Mouse (Mus musculus): Measurements from ENCODE around the gene Icam5. TPM values are rescaled to one million over a fixed set of nuclear protein-coding genes. Genes with fewer than 3 reads are reported as not detected.
"Not testable (repeated sequence)": the region's sequence is repeated elsewhere in the genome, so short reads cannot be mapped to it uniquely, and the experiment has no call there.

Gene Icam5
- 1.8 and 2.0 TPM in 2 replicates for polyA plus RNA-seq (2015; fragmentation: Nextera tagmentation; extraction: Ambion mirVana)

DNA sequence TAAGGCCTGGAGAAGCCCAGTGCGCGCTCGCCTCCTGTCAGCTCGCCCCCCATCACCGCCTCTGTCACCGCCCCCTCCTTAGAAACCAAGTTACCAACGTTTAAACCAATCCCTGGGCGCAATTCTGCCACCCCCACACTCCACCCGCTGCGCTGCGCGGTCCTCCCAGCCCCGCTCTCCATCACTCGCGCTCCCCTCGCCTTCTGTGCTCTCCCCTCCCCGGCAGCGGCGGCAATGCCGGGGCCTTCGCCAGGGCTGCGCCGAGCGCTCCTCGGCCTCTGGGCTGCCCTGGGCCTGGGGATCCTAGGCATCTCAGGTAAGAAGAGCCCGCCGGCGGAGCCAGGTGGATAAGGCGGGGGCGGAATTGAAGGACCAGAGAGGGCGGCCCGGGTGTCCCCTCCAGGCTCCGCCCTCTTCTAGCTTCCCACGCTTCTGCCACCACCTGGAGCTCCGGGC lies at the start of gene Icam5:
Gene Icam5, plus strand, starts transcription at position 178 of the 456 bp plus-strand sequence.
- peak within 1 kb of the TSS; percentile 34 for H3K27ac ChIP-seq (replicated peaks)
- peak within 1 kb of the TSS; percentile 48 for H3K4me3 ChIP-seq (replicated peaks)
- H3K9ac ChIP-seq (replicated peaks): peak within 1 kb of the TSS; percentile 47
- peaks cover 77% of the 10 kb centered on the region for H3K4me1 ChIP-seq
- H3K4me2 ChIP-seq: peak within 1 kb of the TSS; percentile 86
- peak; percentile 40 for ATAC-seq (ENCODE audit: low FRiP score)
- H3K27me3 ChIP-seq (replicated peaks): peaks cover 82% of the 10 kb centered on the region
- H3K36me3 ChIP-seq: no peaks in the 10 kb centered on the region
- 1% methylated on average over 33 of the region's 35 CpGs for WGBS
- no peaks in the 10 kb centered on the region for H3K9me3 ChIP-seq (replicated peaks)

DNA sequence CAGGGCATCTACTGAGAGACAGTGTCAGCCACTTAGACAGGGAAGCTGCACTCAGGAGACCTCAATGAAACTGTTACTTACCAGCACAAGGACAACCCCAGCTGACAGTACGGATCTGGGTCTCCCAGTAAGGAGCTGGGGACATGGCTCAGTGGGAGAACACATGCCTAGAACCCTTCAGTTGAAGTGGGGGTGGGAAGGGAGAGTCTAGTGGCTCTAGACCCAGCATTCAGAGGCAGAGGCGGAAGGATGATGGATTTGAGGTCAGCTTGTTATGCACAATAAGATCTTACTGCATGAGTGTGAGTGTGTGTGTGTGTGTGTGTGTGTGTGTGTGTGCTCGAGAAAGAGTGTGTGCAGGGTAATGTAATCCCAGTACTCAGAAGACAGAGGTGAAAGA lies 49.7 kb upstream of the Icam5 start:
- H3K36me3 ChIP-seq: no peaks in the 10 kb centered on the region
- H3K9me3 ChIP-seq (replicated peaks): no peaks in the 10 kb centered on the region
- no peak overlapping the region for H3K4me2 ChIP-seq
- no peak for ATAC-seq (ENCODE audit: low FRiP score)
- H3K27ac ChIP-seq (replicated peaks): no peak overlapping the region
- no peaks in the 10 kb centered on the region for H3K4me1 ChIP-seq
- WGBS: 68% methylated on average over 3 of the region's 3 CpGs
- H3K9ac ChIP-seq (replicated peaks): no peak overlapping the region
- H3K27me3 ChIP-seq (replicated peaks): no peaks in the 10 kb centered on the region
- H3K4me3 ChIP-seq (replicated peaks): no peak overlapping the region

DNA sequence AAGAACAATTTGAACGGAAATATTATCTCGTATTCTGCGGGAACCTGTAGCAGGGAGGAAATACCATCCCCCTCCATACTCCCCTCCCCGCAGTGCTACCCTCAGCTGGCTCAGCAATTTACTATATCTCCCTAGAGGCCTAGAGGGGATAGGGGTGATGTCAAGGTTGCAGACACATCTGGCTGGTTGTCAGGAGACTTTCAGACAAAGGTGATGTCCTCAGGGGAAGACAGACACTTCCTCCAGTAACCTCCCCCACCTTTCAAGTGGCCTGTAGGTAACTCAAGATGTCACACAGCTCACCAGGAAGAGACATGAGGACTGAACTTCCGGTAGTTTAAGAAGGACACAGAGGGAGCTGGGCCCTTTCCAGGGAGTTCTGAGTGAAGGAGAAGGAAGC lies 48.7 kb upstream of the Icam5 start:
- no peaks in the 10 kb centered on the region for H3K27me3 ChIP-seq (replicated peaks)
- WGBS: 75% methylated on average over 5 of the region's 5 CpGs
- no peak overlapping the region for H3K9ac ChIP-seq (replicated peaks)
- H3K27ac ChIP-seq (replicated peaks): no peak overlapping the region
- H3K4me2 ChIP-seq: no peak overlapping the region
- H3K9me3 ChIP-seq (replicated peaks): no peaks in the 10 kb centered on the region
- H3K4me1 ChIP-seq: no peaks in the 10 kb centered on the region
- ATAC-seq (ENCODE audit: low FRiP score): no peak
- H3K36me3 ChIP-seq: no peaks in the 10 kb centered on the region
- H3K4me3 ChIP-seq (replicated peaks): no peak overlapping the region

GRCm38 (mm10) chr9:20986952-20987686 lies 44.8 kb upstream of the Icam5 start:
- Histone ChIP-seq H3K4me1 (0 out of 2 replicates have a peak, but pooled peaks cover 6% of the 10 kb centered on the region), H3K36me3 (no peaks in the 10 kb centered on the region), H3K9ac (replicated peaks) (no peak overlapping the region), H3K27me3 (replicated peaks) (no peaks in the 10 kb centered on the region), H3K4me3 (replicated peaks) (no peak overlapping the region), H3K27ac (replicated peaks) (no peak overlapping the region), H3K9me3 (replicated peaks) (no peaks in the 10 kb centered on the region), H3K4me2 (no peak overlapping the region)
- 67% methylated on average over 15 of the region's 15 CpGs for WGBS
- ATAC-seq (ENCODE audit: low FRiP score): no peak

- Histone ChIP-seq H3K4me2 (no peak overlapping the region), H3K9ac (replicated peaks) (no peak overlapping the region), H3K4me1 (0 out of 2 replicates have a peak, but pooled peaks cover 6% of the 10 kb centered on the region), H3K9me3 (replicated peaks) (no peaks in the 10 kb centered on the region), H3K27me3 (replicated peaks) (no peaks in the 10 kb centered on the region), H3K4me3 (replicated peaks) (no peak overlapping the region), H3K36me3 (no peaks in the 10 kb centered on the region), H3K27ac (replicated peaks) (no peak overlapping the region)
- no peak for ATAC-seq (ENCODE audit: low FRiP score)
- WGBS: 27% methylated on average over 7 of the region's 7 CpGs
Observed at GRCm38 (mm10) chr9:20987953-20988352, 43.9 kb upstream of the Icam5 start.

GRCm38 (mm10) chr9:20990861-20991260 lies 41.0 kb upstream of the Icam5 start:
- Histone ChIP-seq H3K4me1 (0 out of 2 replicates have a peak, but pooled peaks cover 6% of the 10 kb centered on the region), H3K9me3 (replicated peaks) (no peaks in the 10 kb centered on the region), H3K27ac (replicated peaks) (no peak overlapping the region), H3K9ac (replicated peaks) (0 out of 2 replicates have a peak overlapping the region, but pooled peaks have one; percentile 7), H3K4me2 (peak overlapping the region; percentile 36), H3K36me3 (no peaks in the 10 kb centered on the region), H3K27me3 (replicated peaks) (no peaks in the 10 kb centered on the region), H3K4me3 (replicated peaks) (no peak overlapping the region)
- 4% methylated on average over 10 of the region's 10 CpGs for WGBS
- ATAC-seq (ENCODE audit: low FRiP score): no peak

DNA sequence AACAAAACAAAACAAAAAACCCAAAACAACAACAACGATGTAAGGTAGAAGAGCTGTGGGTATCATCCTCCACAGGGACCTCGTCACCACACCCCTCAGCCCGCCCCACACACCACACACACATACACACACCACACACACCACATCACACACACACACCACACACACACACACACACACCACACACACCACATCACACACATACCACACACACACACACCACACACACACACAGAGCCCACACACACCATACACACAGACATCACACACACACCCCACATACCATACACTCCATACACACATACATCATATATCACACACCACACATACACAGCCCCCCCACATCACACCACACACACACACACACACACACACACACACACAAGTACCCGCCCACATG lies 40.3 kb upstream of the Icam5 start:
- no peaks in the 10 kb centered on the region for H3K9me3 ChIP-seq (replicated peaks)
- no peak overlapping the region for H3K9ac ChIP-seq (replicated peaks)
- no peak overlapping the region for H3K4me3 ChIP-seq (replicated peaks)
- 0 out of 2 replicates have a peak, but pooled peaks cover 6% of the 10 kb centered on the region for H3K4me1 ChIP-seq
- 95% methylated on average over 4 of the region's 4 CpGs for WGBS
- H3K27me3 ChIP-seq (replicated peaks): no peaks in the 10 kb centered on the region
- H3K36me3 ChIP-seq: no peaks in the 10 kb centered on the region
- H3K4me2 ChIP-seq: no peak overlapping the region
- ATAC-seq (ENCODE audit: low FRiP score): no peak
- no peak overlapping the region for H3K27ac ChIP-seq (replicated peaks)

DNA sequence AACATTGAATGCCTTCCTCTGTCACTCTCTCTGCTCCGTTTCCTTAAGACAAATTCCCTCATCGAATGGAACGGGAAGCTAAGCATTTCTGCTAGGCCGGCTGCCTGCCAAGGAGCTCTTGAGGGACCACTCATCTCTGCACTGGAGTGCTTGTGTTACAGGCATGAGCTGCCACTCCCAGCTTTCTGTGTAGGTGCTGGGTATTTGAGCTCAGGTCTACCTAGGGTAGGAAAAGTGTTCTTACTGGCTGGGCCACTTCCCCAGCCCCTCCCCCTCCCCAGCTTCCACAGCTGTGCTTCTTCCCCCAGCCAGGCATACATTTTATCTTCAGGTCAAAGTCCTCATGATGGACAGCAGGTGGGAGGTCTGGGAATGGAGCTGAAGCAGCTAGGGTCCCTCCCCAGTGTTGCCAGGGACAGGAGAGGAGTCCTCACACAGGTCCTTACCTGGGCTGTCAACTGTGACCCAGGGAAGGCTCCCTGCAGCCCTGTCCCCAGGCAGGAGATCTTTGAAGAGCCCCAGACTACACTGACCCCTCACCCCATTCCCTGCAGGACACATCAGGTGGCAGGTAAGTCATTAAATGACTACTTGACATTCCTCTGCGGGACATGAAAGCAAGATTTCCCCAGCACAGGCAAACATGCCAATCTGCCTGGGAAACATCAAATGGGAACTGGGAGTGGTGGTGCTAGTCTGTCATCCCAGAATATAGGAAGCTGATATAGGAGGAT lies 38.5 kb upstream of the Icam5 start:
- no peak overlapping the region for H3K9ac ChIP-seq (replicated peaks)
- no peak overlapping the region for H3K4me2 ChIP-seq
- no peaks in the 10 kb centered on the region for H3K36me3 ChIP-seq
- H3K27ac ChIP-seq (replicated peaks): no peak overlapping the region
- H3K4me3 ChIP-seq (replicated peaks): no peak overlapping the region
- 0 out of 2 replicates have a peak, but pooled peaks cover 6% of the 10 kb centered on the region for H3K4me1 ChIP-seq
- 53% methylated on average over 5 of the region's 5 CpGs for WGBS
- no peaks in the 10 kb centered on the region for H3K27me3 ChIP-seq (replicated peaks)
- no peak for ATAC-seq (ENCODE audit: low FRiP score)
- H3K9me3 ChIP-seq (replicated peaks): no peaks in the 10 kb centered on the region

DNA sequence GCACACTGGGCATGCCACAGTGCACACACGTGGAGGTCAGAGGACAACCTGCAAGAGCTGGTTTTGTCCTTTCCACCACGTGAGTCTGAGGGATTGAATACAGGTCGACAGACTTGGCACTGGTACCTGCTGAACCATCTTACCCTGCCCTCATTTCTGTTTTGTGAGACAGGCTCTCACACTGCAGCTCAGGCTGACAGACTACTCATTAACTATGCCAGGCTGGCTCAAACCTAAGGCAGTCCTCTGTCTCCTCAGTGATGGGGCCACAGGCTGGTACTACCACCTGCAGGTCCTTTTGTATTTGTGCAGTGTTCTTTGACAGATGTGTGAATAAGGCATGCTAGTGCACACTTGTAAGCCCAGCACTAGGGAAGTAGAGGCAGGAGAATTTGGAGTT lies 36.8 kb upstream of the Icam5 start:
- H3K4me2 ChIP-seq: no peak overlapping the region
- H3K9me3 ChIP-seq (replicated peaks): no peaks in the 10 kb centered on the region
- no peak overlapping the region for H3K9ac ChIP-seq (replicated peaks)
- WGBS: 76% methylated on average over 3 of the region's 3 CpGs
- H3K27me3 ChIP-seq (replicated peaks): no peaks in the 10 kb centered on the region
- no peak overlapping the region for H3K4me3 ChIP-seq (replicated peaks)
- ATAC-seq (ENCODE audit: low FRiP score): no peak
- H3K27ac ChIP-seq (replicated peaks): no peak overlapping the region
- no peaks in the 10 kb centered on the region for H3K36me3 ChIP-seq
- 0 out of 2 replicates have a peak, but pooled peaks cover 6% of the 10 kb centered on the region for H3K4me1 ChIP-seq

DNA sequence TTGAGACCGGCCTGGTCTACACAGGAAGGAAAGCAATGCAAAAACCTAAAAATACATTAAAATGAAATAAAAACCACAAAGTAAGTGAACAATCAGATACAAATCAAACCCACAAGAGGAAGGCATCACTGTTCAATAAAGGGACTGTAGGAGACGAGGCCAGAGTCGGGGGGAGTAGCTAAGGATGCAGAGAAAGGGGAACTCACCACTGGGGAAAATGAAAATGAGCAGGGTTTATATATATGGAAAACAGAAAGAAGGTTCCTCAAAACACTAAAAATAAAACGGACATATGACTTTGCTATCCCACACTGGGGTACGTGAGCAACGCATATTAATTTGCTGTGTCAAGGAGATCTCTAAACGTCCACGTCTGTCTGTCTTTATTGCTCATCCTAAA lies 34.8 kb upstream of the Icam5 start:
- Histone ChIP-seq H3K4me2 (no peak overlapping the region), H3K9me3 (replicated peaks) (no peaks in the 10 kb centered on the region), H3K27ac (replicated peaks) (no peak overlapping the region), H3K27me3 (replicated peaks) (no peaks in the 10 kb centered on the region), H3K4me3 (replicated peaks) (no peak overlapping the region), H3K9ac (replicated peaks) (no peak overlapping the region), H3K4me1 (0 out of 2 replicates have a peak, but pooled peaks cover under 1% of the 10 kb centered on the region), H3K36me3 (no peaks in the 10 kb centered on the region)
- WGBS: 86% methylated on average over 8 of the region's 8 CpGs
- ATAC-seq (ENCODE audit: low FRiP score): no peak

DNA sequence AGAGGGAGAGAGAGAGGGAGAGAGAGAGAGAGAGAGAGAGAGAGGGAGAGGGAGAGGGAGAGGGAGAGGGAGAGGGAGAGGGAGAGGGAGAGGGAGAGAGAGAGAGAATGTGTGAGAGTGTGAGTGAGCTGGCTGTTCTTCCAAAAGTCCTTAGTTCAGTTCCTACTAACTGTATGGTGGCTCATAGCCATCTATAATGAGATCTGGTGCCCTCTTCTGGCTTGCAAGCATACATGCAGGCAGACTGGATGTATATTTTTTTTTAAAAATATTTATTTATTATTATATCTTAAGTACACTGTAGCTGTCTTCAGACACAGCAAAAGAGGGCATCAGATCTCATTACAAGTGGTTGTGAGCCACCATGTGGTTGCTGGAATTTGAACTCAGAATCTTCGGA lies 33.5 kb upstream of the Icam5 start:
- H3K4me1 ChIP-seq; H3K4me2 ChIP-seq; H3K27ac ChIP-seq (replicated peaks); H3K27me3 ChIP-seq (replicated peaks); H3K9me3 ChIP-seq (replicated peaks); ATAC-seq (ENCODE audit: low FRiP score); H3K36me3 ChIP-seq; H3K9ac ChIP-seq (replicated peaks); H3K4me3 ChIP-seq (replicated peaks): not testable (repeated sequence)
- 82% methylated on average over 1 of the region's 1 CpGs for WGBS

DNA sequence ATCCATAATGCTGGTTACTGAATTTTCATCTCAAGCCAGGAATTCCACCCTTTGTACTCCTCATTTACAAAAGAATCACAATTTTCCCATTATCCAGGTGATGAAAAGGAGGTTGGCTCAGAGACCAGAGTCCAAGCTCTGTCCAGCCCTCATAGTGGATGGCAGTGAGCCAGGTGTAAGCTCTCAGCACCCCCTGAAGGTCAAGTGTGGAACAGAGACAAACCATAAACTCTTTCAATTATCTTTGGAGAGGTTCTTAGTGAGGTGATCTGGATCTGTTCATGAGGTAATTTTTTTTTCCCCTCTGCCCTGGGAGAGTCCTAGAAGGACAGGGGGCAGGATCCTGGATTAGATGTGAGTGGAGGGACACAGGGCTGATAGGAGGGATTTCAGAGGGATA lies 31.1 kb upstream of the Icam5 start:
- ATAC-seq (ENCODE audit: low FRiP score): no peak
- Histone ChIP-seq H3K27ac (replicated peaks) (no peak overlapping the region), H3K4me2 (no peak overlapping the region), H3K9me3 (replicated peaks) (no peaks in the 10 kb centered on the region), H3K9ac (replicated peaks) (no peak overlapping the region), H3K4me3 (replicated peaks) (no peak overlapping the region), H3K36me3 (peaks cover 11% of the 10 kb centered on the region), H3K4me1 (peaks cover 17% of the 10 kb centered on the region), H3K27me3 (replicated peaks) (no peaks in the 10 kb centered on the region)
